Mouse (Mus musculus) MEL (cell line): ENCODE data around the gene Snap29. TPM values are rescaled to one million over a fixed set of nuclear protein-coding genes. Genes with fewer than 3 reads are reported as not detected.

ENCODE experiments used
- DNase-seq: peaks from one replicate; pipeline ENCODE4 v3.0.0; 2011; ENCODE audit warnings: low read depth, low spot score
- H3K27ac ChIP-seq: 2 replicates; pipeline ENCODE4 v1.5.1; 2012; ENCODE audit warnings: low read depth, mild to moderate bottlenecking, control low read depth, low read length, moderate library complexity; ENCODE audit not compliant: control insufficient read depth
- H3K27me3 ChIP-seq, 2 experiments: fragments of 150-350 bp in 1 of 2; sonication (generic) in 1 of 2; 2 replicates each; pipeline ENCODE4 v1.6.1; 2012; ENCODE audit warnings: low read length in 2 of 2, mild to moderate bottlenecking in 2 of 2, improper control_type of control experiment in 1 of 2, moderate library complexity in 1 of 2; ENCODE audit not compliant: insufficient read depth in 2 of 2, control insufficient read depth in 1 of 2
- H3K36me3 ChIP-seq, 2 experiments: 2 replicates each; pipeline ENCODE4 v1.6.1; 2012 to 2014; ENCODE audit warnings: low read length in 2 of 2, improper control_type of control experiment in 1 of 2, inconsistent platforms in 1 of 2, mild to moderate bottlenecking in 1 of 2; ENCODE audit not compliant: insufficient read depth in 2 of 2, control insufficient read depth in 1 of 2
- H3K4me1 ChIP-seq, 2 experiments: fragments of 150-350 bp in 1 of 2; sonication (generic) in 1 of 2; 2 replicates each; pipeline ENCODE4 v1.6.1; 2012; ENCODE audit warnings: low read length in 2 of 2, improper control_type of control experiment in 1 of 2, mild to moderate bottlenecking in 1 of 2; ENCODE audit not compliant: insufficient read depth in 2 of 2, control insufficient read depth in 1 of 2
- H3K4me3 ChIP-seq, 2 experiments: fragments of 150-350 bp in 1 of 2; sonication (generic) in 1 of 2; 2 replicates each; pipeline ENCODE4 v1.5.1; 2012; ENCODE audit warnings: low read depth in 2 of 2, low read length in 2 of 2, mild to moderate bottlenecking in 2 of 2, moderate library complexity in 2 of 2, control low read depth in 1 of 2, improper control_type of control experiment in 1 of 2; ENCODE audit not compliant: control insufficient read depth in 1 of 2, insufficient read depth in 1 of 2
- H3K79me2 ChIP-seq: 2 replicates; pipeline ENCODE4 v1.6.1; 2012; ENCODE audit warnings: mild to moderate bottlenecking, low read length, moderate library complexity; ENCODE audit not compliant: control insufficient read depth, poor library complexity, insufficient read depth
- H3K9ac ChIP-seq: 2 replicates; pipeline ENCODE4 v1.6.1; 2012; ENCODE audit warnings: low read depth, mild to moderate bottlenecking, control low read depth, low read length, moderate library complexity; ENCODE audit not compliant: control insufficient read depth, poor library complexity, severe bottlenecking
- H3K9me3 ChIP-seq: fragments of 150-350 bp; sonication (generic); replicated peaks from 2 replicates; pipeline ENCODE4 v1.6.1; 2012; ENCODE audit warnings: mild to moderate bottlenecking, low read length, improper control_type of control experiment, moderate library complexity; ENCODE audit not compliant: insufficient read depth
- CHD2 ChIP-seq: IDR thresholded peaks from 2 replicates; pipeline ENCODE4 v1.6.1; 2011; ENCODE audit warnings: low read length, improper control_type of control experiment
- CTCF ChIP-seq, 3 experiments: IDR thresholded peaks in 2 of 3; conservative IDR thresholded peaks in 1 of 3; 2 replicates each; pipeline ENCODE4 v1.5.1; 2011 to 2012; ENCODE audit warnings: low read length in 3 of 3, low read depth in 2 of 3, mild to moderate bottlenecking in 2 of 3, improper control_type of control experiment in 1 of 3, inconsistent platforms in 1 of 3, mixed read lengths in 1 of 3, moderate library complexity in 1 of 3; ENCODE audit not compliant: control insufficient read depth in 1 of 3, insufficient read depth in 1 of 3, poor library complexity in 1 of 3, severe bottlenecking in 1 of 3
- GATA1 ChIP-seq: IDR thresholded peaks from 2 replicates; pipeline ENCODE4 v1.6.1; 2011; ENCODE audit warnings: low read depth, low read length, improper control_type of control experiment
- HCFC1 ChIP-seq: IDR thresholded peaks from 2 replicates; pipeline ENCODE4 v1.6.1; 2012; ENCODE audit warnings: low read depth, mild to moderate bottlenecking, inconsistent platforms, low read length, improper control_type of control experiment, moderate library complexity
- JUND ChIP-seq: IDR thresholded peaks from 2 replicates; pipeline ENCODE4 v1.6.1; 2011; ENCODE audit warnings: low read depth, mild to moderate bottlenecking, improper control_type of control experiment, low read length
- KAT2A ChIP-seq: conservative IDR thresholded peaks from 2 replicates; pipeline ENCODE4 v1.6.1; 2012; ENCODE audit warnings: low read depth, low read length, improper control_type of control experiment, inconsistent platforms
- MAX ChIP-seq: IDR thresholded peaks from 2 replicates; pipeline ENCODE4 v1.6.1; 2011; ENCODE audit warnings: low read length, improper control_type of control experiment
- MXI1 ChIP-seq: IDR thresholded peaks from 2 replicates; pipeline ENCODE4 v1.6.1; 2011; ENCODE audit warnings: mild to moderate bottlenecking, low read depth, low read length, improper control_type of control experiment
- MYB ChIP-seq: IDR thresholded peaks from 2 replicates; pipeline ENCODE4 v1.6.1; 2011; ENCODE audit warnings: mild to moderate bottlenecking, low read depth, low read length, improper control_type of control experiment
- MYC ChIP-seq: IDR thresholded peaks from 2 replicates; pipeline ENCODE4 v1.6.1; 2011; ENCODE audit warnings: low read depth, mild to moderate bottlenecking, low read length, improper control_type of control experiment, moderate library complexity
- POLR2A ChIP-seq, 2 experiments: IDR thresholded peaks; 2 replicates each; pipeline ENCODE4 v1.6.1; 2011 to 2012; ENCODE audit warnings: low read length in 2 of 2, mild to moderate bottlenecking in 2 of 2, control low read depth in 1 of 2, improper control_type of control experiment in 1 of 2, low read depth in 1 of 2, moderate library complexity in 1 of 2; ENCODE audit not compliant: control insufficient read depth in 1 of 2, insufficient read depth in 1 of 2, poor library complexity in 1 of 2
- RCOR1 ChIP-seq: IDR thresholded peaks from 2 replicates; pipeline ENCODE4 v1.6.1; 2012; ENCODE audit warnings: low read depth, mild to moderate bottlenecking, inconsistent platforms, low read length, improper control_type of control experiment
- SIN3A ChIP-seq: IDR thresholded peaks from 2 replicates; pipeline ENCODE4 v1.6.1; 2012; ENCODE audit warnings: low read length, improper control_type of control experiment, inconsistent platforms
- TBP ChIP-seq: IDR thresholded peaks from 2 replicates; pipeline ENCODE4 v1.8.0; 2011; ENCODE audit warnings: low read depth, low read length, improper control_type of control experiment
- TCF12 ChIP-seq: IDR thresholded peaks from 2 replicates; pipeline ENCODE4 v1.6.1; 2014; ENCODE audit warnings: low read depth, mild to moderate bottlenecking, inconsistent platforms, low read length, improper control_type of control experiment, moderate library complexity
- UBTF ChIP-seq: IDR thresholded peaks from 2 replicates; pipeline ENCODE4 v1.6.1; 2012; ENCODE audit warnings: low read depth, mild to moderate bottlenecking, inconsistent platforms, low read length, improper control_type of control experiment, moderate library complexity, borderline replicate concordance; ENCODE audit not compliant: insufficient read depth
- USF1 ChIP-seq: IDR thresholded peaks from 2 replicates; pipeline ENCODE4 v1.6.1; 2014; ENCODE audit warnings: low read depth, mild to moderate bottlenecking, inconsistent platforms, low read length, improper control_type of control experiment, moderate library complexity
- ZMIZ1 ChIP-seq: IDR thresholded peaks from 2 replicates; pipeline ENCODE4 v1.6.1; 2012; ENCODE audit warnings: low read depth, mild to moderate bottlenecking, inconsistent platforms, low read length, improper control_type of control experiment, moderate library complexity
- ZNF384 ChIP-seq: IDR thresholded peaks from 2 replicates; pipeline ENCODE4 v1.6.1; 2012; ENCODE audit warnings: low read depth, mild to moderate bottlenecking, inconsistent platforms, low read length, improper control_type of control experiment
- polyA plus RNA-seq, 2 experiments: library from polyadenylated mRNA; stranded (reverse) in 1 of 2; unstranded in 1 of 2; fragments of >175 nt in 1 of 2; fragments of >200 nt in 1 of 2; gene quantifications; 2 replicates each; pipeline versions ENCODE4 v1.2.1 to v1.2.4; 2012; ENCODE audit warnings: low replicate concordance in 2 of 2, low read depth in 1 of 2; ENCODE audit not compliant: insufficient read length in 2 of 2, insufficient read depth in 1 of 2, missing spikeins in 1 of 2
- total RNA-seq: library from RNA; depleted of rRNA; stranded (reverse); fragments of 300-350 nt; gene quantifications from 2 replicates; pipeline ENCODE4 v1.2.3, GENCODE M21; 2012

Snap29 gene
- total and polyA plus RNA-seq, 3 experiments, result 11.6 to 11.8 TPM; not detected in 1

- H3K27me3 ChIP-seq, result no peaks in the 10 kb centered on the region
- no peaks in the 10 kb centered on the region for H3K9me3 ChIP-seq
- H3K27ac ChIP-seq, result no peak overlapping the region
- peaks cover 8 to 18% of the 10 kb centered on the region in 2 experiments for H3K4me1 ChIP-seq
- no peak for DNase-seq
- peaks cover 10 to 24% of the 10 kb centered on the region in 2 experiments for H3K36me3 ChIP-seq
- TF ChIP-seq MYC, result no peak
- no peak for TF ChIP-seq TBP
- no peak for TF ChIP-seq JUND
- H3K9ac ChIP-seq, result no peak overlapping the region
- peaks cover 33% of the 10 kb centered on the region for H3K79me2 ChIP-seq
- no peak overlapping the region for H3K4me3 ChIP-seq
Measured at GRCm38 (mm10) chr16:17474761-17475160, 69.0 kb downstream of the Snap29 start.

- DNase-seq, result no peak
- H3K79me2 ChIP-seq, result peaks cover 36% of the 10 kb centered on the region
- H3K36me3 ChIP-seq, result peaks cover 8 to 25% of the 10 kb centered on the region in 2 experiments
Measured at GRCm38 (mm10) chr16:17475326-17475725, 69.5 kb downstream of the Snap29 start.

GRCm38 (mm10) chr16:17478331-17478943 is 72.7 kb downstream of the Snap29 start:
- Histone ChIP-seq H3K4me1 (peaks cover 20 to 29% of the 10 kb centered on the region in 2 experiments), H3K9me3 (no peaks in the 10 kb centered on the region), H3K79me2 (peaks cover 51% of the 10 kb centered on the region), H3K27ac (peak overlapping the region; percentile 41; the same call in 1 of the 2 replicates), H3K9ac (no peak overlapping the region), H3K4me3 (no peak overlapping the region), H3K36me3 (peaks cover 12 to 43% of the 10 kb centered on the region in 2 experiments), H3K27me3 (no peaks in the 10 kb centered on the region)
- DNase-seq, result peak; percentile 69
- TF ChIP-seq MYC (0 out of 2 replicates have a peak, but pooled peaks have one; percentile 33), USF1 (peak; percentile 15; the same call in 1 of the 2 replicates), UBTF (no peak), CHD2 (no peak), RCOR1 (peak; percentile 29; the same call in 1 of the 2 replicates), KAT2A (no peak), SIN3A (peak; percentile 37; the same call in 1 of the 2 replicates), MXI1 (peak; percentile 76; the same call in 1 of the 2 replicates), TCF12 (0 out of 2 replicates have a peak, but pooled peaks have one; percentile 15), MAX (0 out of 2 replicates have a peak, but pooled peaks have one; percentile 16), GATA1 (peak; percentile 46)

More at GRCm38 (mm10) chr16:17475326-17475725, 69.5 kb downstream of the Snap29 start:
- peaks cover 8 to 18% of the 10 kb centered on the region in 2 experiments for H3K4me1 ChIP-seq
- no peaks in the 10 kb centered on the region for H3K9me3 ChIP-seq
- H3K4me3 ChIP-seq, result no peak overlapping the region
- H3K27me3 ChIP-seq, result no peaks in the 10 kb centered on the region
- H3K9ac ChIP-seq, result no peak overlapping the region
- no peak for TF ChIP-seq UBTF
- no peak for TF ChIP-seq POLR2A (IDR thresholded peaks at IDR 0.05; ENCODE audit: control insufficient read depth in 1 of 2, insufficient read depth in 1 of 2, low read depth in 1 of 2, low read length in 2 of 2, poor library complexity in 1 of 2)
- TF ChIP-seq KAT2A, result no peak
- no peak for TF ChIP-seq RCOR1
- TF ChIP-seq HCFC1, result no peak
- TF ChIP-seq CTCF (IDR thresholded peaks at IDR 0.05 in 2 of 3, conservative IDR thresholded peaks at IDR 0.05 in 1 of 3; ENCODE audit: control insufficient read depth in 1 of 3, insufficient read depth in 1 of 3, low read depth in 2 of 3, low read length in 3 of 3, poor library complexity in 1 of 3, severe bottlenecking in 1 of 3), result no peak
- no peak for TF ChIP-seq MYB
- TF ChIP-seq CHD2, result no peak
- TF ChIP-seq ZMIZ1, result no peak
- no peak for TF ChIP-seq ZNF384
- no peak overlapping the region for H3K27ac ChIP-seq
